Mouse (Mus musculus): ENCODE data around the gene Crisp2. TPM values are rescaled to one million over a fixed set of nuclear protein-coding genes. Genes with fewer than 3 reads are reported as not detected.
"Not testable (repeated sequence)": the region's sequence is repeated elsewhere in the genome, so short reads cannot be mapped to it uniquely, and the experiment has no call there.

Gene Crisp2
- polyA plus RNA-seq, 1 experiment: not detected

DNA sequence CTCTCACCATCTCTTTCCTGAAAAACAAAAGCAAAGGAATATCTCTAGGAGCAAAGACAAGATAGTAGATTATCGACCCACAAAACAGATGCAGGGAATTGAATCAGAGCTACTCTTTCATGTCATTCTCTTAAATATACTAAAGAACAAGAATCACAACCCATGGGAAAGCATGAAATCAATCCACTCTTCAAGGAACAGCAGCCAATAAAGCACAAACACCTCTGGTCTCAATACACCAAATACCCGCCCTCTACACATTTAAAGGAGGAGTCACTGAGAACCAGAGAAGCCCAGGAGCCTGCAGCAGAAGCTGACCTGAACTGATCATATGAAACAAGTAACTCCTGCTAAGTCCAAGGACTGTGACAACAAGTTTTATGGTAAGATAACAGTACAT, 80.0 kb downstream of the Crisp2 start, which contains the start of gene Esp1:
TSS of gene Esp1 (plus strand) at position 301 of the 400 bp plus-strand sequence.
- Histone ChIP-seq H3K4me1 (no peaks in the 10 kb centered on the region), H3K4me3 (replicated peaks) (no peak within 1 kb of the TSS), H3K36me3 (replicated peaks; ENCODE audit: low read length) (no peaks in the 10 kb centered on the region), H3K9me3 (no peaks in the 10 kb centered on the region), H3K27me3 (replicated peaks) (no peaks in the 10 kb centered on the region)
- TF ChIP-seq FLI1 (IDR thresholded peaks at IDR 0.05; ENCODE audit: low read length) (no peak), GATA1 (IDR thresholded peaks at IDR 0.05; ENCODE audit: borderline replicate concordance, low read length) (no peak)

DNA sequence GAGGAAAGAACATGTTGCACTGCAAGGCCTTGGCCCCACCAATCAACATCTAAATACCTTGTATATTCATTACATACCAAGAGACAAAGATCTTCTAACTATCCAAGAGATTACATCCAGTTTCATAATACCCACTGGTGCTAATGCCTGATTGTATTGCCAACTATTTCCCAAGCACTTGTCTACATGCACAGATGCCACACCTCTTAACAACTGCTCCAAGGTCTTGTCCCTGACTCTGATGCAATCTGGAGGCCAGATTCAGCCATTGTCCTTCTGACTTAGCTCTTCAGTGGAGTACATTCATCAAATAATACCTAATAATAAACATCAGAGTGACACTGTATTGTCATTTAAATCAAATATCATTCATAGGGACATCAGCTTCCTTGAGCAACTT, 89.7 kb downstream of the Crisp2 start:
- H3K4me3 ChIP-seq (replicated peaks); H3K9me3 ChIP-seq; H3K36me3 ChIP-seq (replicated peaks; ENCODE audit: low read length); H3K27me3 ChIP-seq (replicated peaks); H3K4me1 ChIP-seq: not testable (repeated sequence)

DNA sequence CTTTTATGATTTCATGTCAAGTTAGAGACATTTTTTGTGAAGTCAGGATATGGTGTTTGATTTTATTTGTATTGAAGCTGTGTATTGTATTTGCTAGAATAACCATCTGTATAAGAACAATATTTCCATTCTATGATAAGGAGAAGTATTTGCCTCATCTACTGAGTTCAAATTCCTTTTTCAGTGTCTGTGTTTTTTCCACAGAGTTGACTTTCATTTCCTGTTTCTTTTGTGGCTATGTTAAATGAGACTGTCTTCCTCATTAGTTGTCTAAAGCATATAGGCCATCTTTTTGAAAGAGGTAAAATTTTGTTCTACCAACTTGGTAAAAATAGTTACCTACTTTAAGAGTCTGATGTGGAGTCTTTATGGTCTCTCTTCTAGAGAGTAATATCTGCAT, 90.5 kb downstream of the Crisp2 start:
- no peak for TF ChIP-seq FLI1 (IDR thresholded peaks at IDR 0.05; ENCODE audit: low read length)
- TF ChIP-seq GATA1 (IDR thresholded peaks at IDR 0.05; ENCODE audit: borderline replicate concordance, low read length): no peak

More for the DNA sequence above, 90.5 kb downstream of the Crisp2 start:
- no peaks in the 10 kb centered on the region for H3K9me3 ChIP-seq
- H3K27me3 ChIP-seq (replicated peaks): no peaks in the 10 kb centered on the region
- no peak overlapping the region for H3K4me3 ChIP-seq (replicated peaks)
- no peaks in the 10 kb centered on the region for H3K36me3 ChIP-seq (replicated peaks; ENCODE audit: low read length)
- H3K4me1 ChIP-seq: no peaks in the 10 kb centered on the region

Other genes starting within 250 kb of the Crisp2 start
- gene Esp6, start 245.5 kb downstream of the Crisp2 start, polyA plus RNA-seq (2012; ENCODE audit: insufficient read depth, low replicate concordance): not detected in 2 replicates
- gene Esp4, start 208.4 kb downstream of the Crisp2 start, polyA plus RNA-seq (2012; ENCODE audit: insufficient read depth, low replicate concordance): not detected in 2 replicates
- not detected in 2 replicates for gene Esp3, start 174.9 kb downstream of the Crisp2 start, polyA plus RNA-seq (2012; ENCODE audit: insufficient read depth, low replicate concordance)
- not detected in 2 replicates for gene Esp1, start 79.9 kb downstream of the Crisp2 start, polyA plus RNA-seq (2012; ENCODE audit: insufficient read depth, low replicate concordance)
- not detected in 2 replicates for gene Rhag, start 4.1 kb upstream of the Crisp2 start, polyA plus RNA-seq (2012; ENCODE audit: insufficient read depth, low replicate concordance)
- 1.1 and 3.3 TPM in 2 replicates for gene 9130008F23Rik, start 73.6 kb upstream of the Crisp2 start, polyA plus RNA-seq (2012; ENCODE audit: insufficient read depth, low replicate concordance)
- gene Glyatl3, start 107.3 kb upstream of the Crisp2 start, polyA plus RNA-seq (2012; ENCODE audit: insufficient read depth, low replicate concordance): not detected in 2 replicates
- 3.5 TPM in 1 of 2 replicates, not detected in the other for gene Mut, start 127.7 kb upstream of the Crisp2 start, polyA plus RNA-seq (2012; ENCODE audit: insufficient read depth, low replicate concordance)
- 0.86 TPM in 1 of 2 replicates, not detected in the other for gene Cenpq, start 128.0 kb upstream of the Crisp2 start, polyA plus RNA-seq (2012; ENCODE audit: insufficient read depth, low replicate concordance)

Measured in megakaryocyte, embryonic 14.5 days (primary cell).